Mouse (Mus musculus): ENCODE data around the gene Olfr1274-ps.
A peak's percentile ranks its signal among the peaks of the same experiment; 100 is the strongest.
"Not testable (repeated sequence)": the region's sequence is repeated elsewhere in the genome, so short reads cannot be mapped to it uniquely, and the experiment has no call there.

Gene Olfr1274-ps

GRCm38 (mm10) chr2:90398633-90399107 lies at the start of gene Olfr1274-ps:
Gene Olfr1274-ps (plus strand): TSS chr2:90398683.
- DNase-seq (ENCODE audit: low spot score) = not testable (repeated sequence)

DNA sequence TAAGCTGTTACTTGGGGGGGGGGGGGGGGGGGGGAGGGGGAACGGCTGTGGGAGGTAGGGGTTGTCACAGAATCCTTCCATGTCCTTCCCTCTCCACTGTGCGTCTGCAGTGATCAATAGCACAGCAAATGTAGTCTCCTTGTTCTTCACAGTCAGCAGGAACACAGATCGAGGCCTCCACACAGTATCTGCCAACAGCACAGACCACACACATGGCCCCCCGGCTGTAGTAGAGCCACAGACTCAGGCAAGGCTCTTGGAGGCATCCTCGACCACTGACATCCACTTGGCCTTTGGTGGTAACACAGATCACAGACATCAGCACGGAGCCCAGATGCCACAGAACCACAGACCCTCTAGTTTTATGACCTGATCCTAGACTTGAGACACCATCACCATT lies 47.4 kb upstream of the Olfr1274-ps start:
- not testable (repeated sequence) for DNase-seq (ENCODE audit: low spot score)

- DNase-seq (ENCODE audit: low spot score) = not testable (repeated sequence)
These were observed 46.9 kb upstream of the Olfr1274-ps start for GRCm38 (mm10) chr2:90351540-90351939.

DNA sequence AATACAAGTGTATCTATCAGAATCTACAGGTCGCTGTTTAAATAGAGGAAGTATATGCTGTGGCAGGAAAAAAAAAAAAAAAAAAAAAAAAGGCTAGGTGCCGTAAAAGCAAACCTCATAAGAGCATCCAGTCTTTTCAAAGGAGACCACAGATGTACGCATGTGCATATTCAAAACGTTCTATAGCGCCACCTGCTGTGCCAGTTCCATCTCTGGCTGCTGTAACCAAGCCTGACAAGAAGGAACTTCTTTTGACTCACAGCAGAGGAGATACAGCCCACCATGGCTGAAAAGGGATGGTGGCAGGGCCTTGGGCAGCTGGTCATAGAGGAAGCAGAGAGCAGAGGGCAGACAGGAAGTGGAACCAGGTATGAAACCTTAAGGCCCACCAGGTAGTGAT lies 39.3 kb upstream of the Olfr1274-ps start:
- not testable (repeated sequence) for DNase-seq (ENCODE audit: low spot score)

DNA sequence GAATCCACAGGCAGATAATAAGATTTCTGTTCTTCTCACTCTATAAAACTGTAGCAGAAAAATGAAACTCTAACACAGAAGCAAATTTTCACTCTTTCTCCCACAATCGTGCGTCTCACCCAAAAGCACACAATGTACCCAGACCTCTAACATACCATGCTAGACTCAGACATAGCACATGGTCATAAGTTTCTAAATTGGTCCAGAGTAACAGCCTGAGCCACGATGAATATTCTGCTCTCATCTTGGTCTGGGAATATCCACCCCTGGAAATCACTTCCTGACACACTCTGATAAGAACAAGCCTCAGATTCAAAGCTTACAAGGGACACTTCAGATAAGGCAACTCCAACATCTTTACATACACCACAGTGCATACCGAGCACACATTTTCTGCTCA lies 38.3 kb upstream of the Olfr1274-ps start:
- not testable (repeated sequence) for DNase-seq (ENCODE audit: low spot score)

- DNase-seq (ENCODE audit: low spot score) = peak; percentile 4
These were observed 15.8 kb downstream of the Olfr1274-ps start for GRCm38 (mm10) chr2:90414110-90414821.

- DNase-seq (ENCODE audit: low spot score) = not testable (repeated sequence)
These were observed 23.8 kb downstream of the Olfr1274-ps start for GRCm38 (mm10) chr2:90422282-90422681.

DNA sequence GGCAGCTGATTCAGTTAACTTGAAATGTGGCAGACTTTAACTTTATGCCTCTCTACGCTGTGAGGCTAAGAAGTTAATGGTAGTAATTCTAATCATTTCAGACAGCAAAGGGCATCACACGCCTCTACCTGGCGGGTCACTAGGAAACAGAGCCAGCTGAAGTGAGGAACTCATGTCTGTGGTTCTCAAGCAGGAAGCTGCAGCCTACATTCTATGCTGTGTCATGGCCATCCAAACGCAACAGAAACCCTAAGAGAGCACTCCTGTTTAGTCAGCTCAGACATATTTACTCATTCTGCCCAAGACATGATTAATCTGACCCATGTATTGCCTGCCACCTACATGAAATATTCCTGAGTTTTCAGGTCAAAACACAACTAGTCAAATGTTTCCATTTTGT lies 26.5 kb downstream of the Olfr1274-ps start:
- DNase-seq (ENCODE audit: low spot score) = not testable (repeated sequence)

DNA sequence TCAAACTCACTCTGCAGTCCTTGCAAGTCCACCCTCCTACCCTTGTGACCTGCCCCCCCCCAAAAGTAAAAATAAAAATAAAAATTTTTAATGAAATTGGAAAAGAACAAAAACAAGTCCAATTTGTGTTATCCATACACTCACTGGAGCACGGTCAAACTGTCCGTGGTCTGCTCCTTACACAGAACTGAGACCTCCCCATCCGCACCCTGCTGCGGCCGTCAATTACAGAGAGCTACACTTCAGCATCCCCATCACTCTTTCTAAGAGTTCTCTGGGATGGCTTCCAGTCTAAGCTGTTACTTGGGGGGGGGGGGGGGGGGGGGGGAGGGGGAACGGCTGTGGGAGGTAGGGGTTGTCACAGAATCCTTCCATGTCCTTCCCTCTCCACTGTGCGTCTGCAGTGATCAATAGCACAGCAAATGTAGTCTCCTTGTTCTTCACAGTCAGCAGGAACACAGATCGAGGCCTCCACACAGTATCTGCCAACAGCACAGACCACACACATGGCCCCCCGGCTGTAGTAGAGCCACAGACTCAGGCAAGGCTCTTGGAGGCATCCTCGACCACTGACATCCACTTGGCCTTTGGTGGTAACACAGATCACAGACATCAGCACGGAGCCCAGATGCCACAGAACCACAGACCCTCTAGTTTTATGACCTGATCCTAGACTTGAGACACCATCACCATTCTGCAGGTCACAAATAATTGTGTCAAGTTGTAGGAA lies 30.7 kb downstream of the Olfr1274-ps start:
- not testable (repeated sequence) for DNase-seq (ENCODE audit: low spot score)

GRCm38 (mm10) chr2:90429782-90430181 lies 31.3 kb downstream of the Olfr1274-ps start:
- not testable (repeated sequence) for DNase-seq (ENCODE audit: low spot score)

DNA sequence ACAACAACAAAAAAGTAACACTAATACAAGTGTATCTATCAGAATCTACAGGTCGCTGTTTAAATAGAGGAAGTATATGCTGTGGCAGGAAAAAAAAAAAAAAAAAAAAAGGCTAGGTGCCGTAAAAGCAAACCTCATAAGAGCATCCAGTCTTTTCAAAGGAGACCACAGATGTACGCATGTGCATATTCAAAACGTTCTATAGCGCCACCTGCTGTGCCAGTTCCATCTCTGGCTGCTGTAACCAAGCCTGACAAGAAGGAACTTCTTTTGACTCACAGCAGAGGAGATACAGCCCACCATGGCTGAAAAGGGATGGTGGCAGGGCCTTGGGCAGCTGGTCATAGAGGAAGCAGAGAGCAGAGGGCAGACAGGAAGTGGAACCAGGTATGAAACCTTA lies 39.0 kb downstream of the Olfr1274-ps start:
- DNase-seq (ENCODE audit: low spot score) = not testable (repeated sequence)

DNA sequence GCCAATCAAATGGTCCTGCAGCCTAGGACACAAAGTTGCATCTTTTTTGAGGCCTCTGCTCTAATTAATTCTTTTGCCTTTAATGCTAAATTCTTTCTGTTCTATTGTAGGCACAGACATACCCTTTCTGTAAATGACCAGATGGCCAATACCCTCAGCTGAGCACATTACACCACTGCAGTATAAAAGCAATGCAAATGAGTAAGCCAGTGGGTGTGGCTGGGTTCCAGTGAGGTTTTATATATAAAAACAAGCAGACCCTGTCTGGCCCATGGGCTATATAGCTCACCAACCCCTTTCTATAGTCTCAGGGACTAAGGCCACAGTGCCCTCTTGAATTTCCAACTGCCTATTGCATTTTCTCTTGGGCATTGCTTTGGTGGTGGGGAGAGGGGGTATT lies 41.7 kb downstream of the Olfr1274-ps start:
- not testable (repeated sequence) for DNase-seq (ENCODE audit: low spot score)

DNA sequence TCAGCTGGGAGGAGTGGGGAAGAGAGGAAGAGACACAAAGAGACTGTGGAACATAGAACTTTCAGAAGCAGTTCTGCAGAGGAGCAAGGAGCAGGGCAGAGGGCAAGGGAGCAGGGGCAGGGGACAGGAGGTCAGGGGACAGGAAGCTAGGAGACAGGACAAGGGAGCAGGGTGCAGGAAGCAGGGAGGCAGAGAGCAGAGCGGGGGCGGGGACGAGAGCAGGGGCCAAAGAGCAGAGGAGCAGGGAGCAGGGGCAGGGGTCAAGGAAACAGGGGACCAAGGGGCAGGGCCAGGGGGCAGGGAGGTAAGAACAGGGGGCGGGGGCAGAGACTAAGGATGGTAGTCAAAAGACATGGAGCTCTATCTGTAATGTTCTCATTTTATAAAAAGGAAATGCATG lies 43.3 kb downstream of the Olfr1274-ps start:
- DNase-seq (ENCODE audit: low spot score) = not testable (repeated sequence)

GRCm38 (mm10) chr2:90443811-90444210 lies 45.3 kb downstream of the Olfr1274-ps start:
- DNase-seq (ENCODE audit: low spot score) = no peak

DNA sequence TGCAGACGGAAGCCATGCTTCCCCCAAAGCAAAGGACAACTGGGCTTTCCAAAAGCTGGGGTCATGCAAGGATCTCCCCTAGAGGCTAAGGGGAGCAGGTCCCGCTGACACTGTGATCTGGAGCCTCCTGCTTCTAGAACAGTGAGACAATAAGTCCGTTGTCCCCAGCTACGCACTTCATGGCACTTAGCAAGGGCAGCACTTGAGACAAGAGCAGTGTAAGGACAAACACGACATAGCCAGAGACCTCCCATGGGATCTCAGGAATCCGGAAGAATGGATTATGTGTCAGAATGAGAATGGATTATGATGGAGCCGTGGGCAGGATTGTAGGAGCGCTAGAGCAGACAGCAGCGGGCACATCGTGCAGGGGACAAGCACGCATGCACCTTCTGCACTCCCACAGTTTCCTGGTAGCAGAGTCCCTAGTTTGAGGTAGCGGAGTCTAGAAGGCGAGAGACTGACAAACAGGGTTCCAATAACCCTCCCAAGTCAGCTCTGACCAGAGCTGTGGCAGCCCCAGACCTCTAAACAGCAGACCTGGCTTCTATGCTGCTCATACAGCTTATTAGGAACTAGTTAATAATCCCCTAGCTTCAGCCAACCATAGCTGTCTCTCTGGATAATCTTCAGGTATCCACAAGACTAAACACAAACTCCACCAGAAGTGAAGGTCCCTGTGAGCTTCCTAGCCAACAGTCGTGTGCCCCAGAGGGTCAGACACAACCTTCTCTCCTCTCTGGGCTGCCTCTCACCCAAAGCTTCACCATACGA lies 50.7 kb downstream of the Olfr1274-ps start:
- DNase-seq (ENCODE audit: low spot score) = no peak

GRCm38 (mm10) chr2:90452380-90452779 lies 53.9 kb downstream of the Olfr1274-ps start:
- DNase-seq (ENCODE audit: low spot score) = no peak

Measured in testis, postnatal 14 days (tissue).